Mouse (Mus musculus): Measurements from ENCODE around the gene Rrm2.

- TF ChIP-seq POLR2A (IDR thresholded peaks at IDR 0.05; ENCODE audit: control insufficient read depth, low read depth, low read length) (no peak), CTCF (IDR thresholded peaks at IDR 0.05; ENCODE audit: control insufficient read depth, insufficient read depth, insufficient replicate concordance, low read depth, low read length) (no peak)
Observed at GRCm38 (mm10) chr12:24705502-24706263, 2.4 kb upstream of the Rrm2 start.

Data from testis, adult 2 months (tissue).